Mouse (Mus musculus) neural tube, embryonic 12.5 days (tissue): Measurements from ENCODE around the gene Qdpr. TPM values are rescaled to one million over a fixed set of nuclear protein-coding genes. Genes with fewer than 3 reads are reported as not detected.

ENCODE experiments used
- ATAC-seq: fragments of 200-750 bp; cut with Nextera tagmentation; 2 replicates; pipeline ENCODE4 v1.8.0; 2017; ENCODE audit warnings: low read depth, mild to moderate bottlenecking, moderate TSS enrichment, moderate library complexity; ENCODE audit not compliant: low FRiP score
- H3K27ac ChIP-seq: fragments of 300-500 bp; sonication (generic); 2 replicates; pipeline ENCODE4 v1.5.1; 2016
- H3K27me3 ChIP-seq: fragments of 300-500 bp; sonication (generic); replicated peaks from 2 replicates; pipeline ENCODE4 v1.6.1; 2016; ENCODE audit warnings: mild to moderate bottlenecking
- H3K36me3 ChIP-seq: fragments of 300-500 bp; sonication (generic); 2 replicates; pipeline ENCODE4 v1.6.1; 2016; ENCODE audit warnings: mild to moderate bottlenecking
- H3K4me1 ChIP-seq: fragments of 300-500 bp; sonication (generic); 2 replicates; pipeline ENCODE4 v1.6.1; 2016
- H3K4me2 ChIP-seq: fragments of 300-500 bp; sonication (generic); replicated peaks from 2 replicates; pipeline ENCODE4 v1.6.1; 2016; ENCODE audit warnings: mild to moderate bottlenecking
- H3K4me3 ChIP-seq: fragments of 300-500 bp; sonication (generic); 2 replicates; pipeline ENCODE4 v1.5.1; 2016
- H3K9ac ChIP-seq: fragments of 300-500 bp; sonication (generic); 2 replicates; pipeline ENCODE4 v1.6.1; 2016; ENCODE audit warnings: mild to moderate bottlenecking
- H3K9me3 ChIP-seq: fragments of 300-500 bp; sonication (generic); 2 replicates; pipeline ENCODE4 v1.6.1; 2016; ENCODE audit warnings: mild to moderate bottlenecking
- WGBS: fragments of 180-500 bp; shearing (Covaris S2); methylation state at CpG from one replicate; pipeline ENCODE4 v1.1.7; 2016; 5-methylcytosine and 5-hydroxymethylcytosine counted together
- polyA plus RNA-seq: library from polyadenylated mRNA; unstranded; fragments of >200 nt; fragmentation: Nextera tagmentation; extraction: Ambion mirVana; gene quantifications from 2 replicates; pipeline ENCODE4 v1.2.1, GENCODE M21; 2016

The Qdpr gene
- 100 and 110 TPM in 2 replicates for polyA plus RNA-seq

GRCm38 (mm10) chr5:45449831-45450716, at the start of gene Qdpr:
TSS of gene Qdpr (minus strand) at chr5:45450236.
- under 1% methylated on average over 70 of the region's 70 CpGs for WGBS
- Histone ChIP-seq H3K4me3 (peak within 1 kb of the TSS; percentile 59), H3K27ac (no peak within 1 kb of the TSS), H3K4me1 (peaks cover 13% of the 10 kb centered on the region), H3K27me3 (no peaks in the 10 kb centered on the region), H3K4me2 (peak within 1 kb of the TSS; percentile 86), H3K9ac (peak within 1 kb of the TSS; percentile 70), H3K36me3 (no peaks in the 10 kb centered on the region), H3K9me3 (no peaks in the 10 kb centered on the region)
- ATAC-seq, result peak; percentile 99

DNA sequence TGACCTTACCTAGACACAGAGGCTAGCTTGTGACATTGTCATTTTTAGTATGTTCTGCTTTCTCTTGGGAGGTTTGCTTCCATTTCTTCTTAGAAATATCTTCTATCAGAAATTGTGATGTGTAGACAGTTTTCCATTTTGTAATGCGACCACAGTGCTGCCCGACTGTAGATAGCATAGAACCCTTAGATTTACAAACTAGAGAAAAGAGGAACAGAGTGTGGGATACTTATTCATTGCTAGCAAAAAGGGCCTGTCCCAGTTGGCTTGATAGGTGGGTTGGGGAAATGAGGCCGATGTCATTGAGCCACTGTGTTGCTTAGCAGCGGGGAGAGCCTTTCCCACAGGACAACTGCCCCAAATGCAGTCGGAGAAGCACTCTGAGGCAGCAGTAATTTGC, 47.5 kb upstream of the Qdpr start:
- no peak overlapping the region for H3K9ac ChIP-seq
- whole genome bisulfite sequencing, result 96% methylated on average over 5 of the region's 5 CpGs

GRCm38 (mm10) chr5:45496930-45497550, 47.0 kb upstream of the Qdpr start:
- 93% methylated on average over 12 of the region's 12 CpGs for WGBS
- H3K27me3 ChIP-seq, result no peaks in the 10 kb centered on the region
- no peak overlapping the region for H3K27ac ChIP-seq
- H3K9ac ChIP-seq, result no peak overlapping the region
- H3K4me3 ChIP-seq, result no peak overlapping the region
- no peaks in the 10 kb centered on the region for H3K9me3 ChIP-seq
- ATAC-seq, result no peak
- H3K4me1 ChIP-seq, result peaks cover 7% of the 10 kb centered on the region; the same call in 1 of the 2 replicates
- no peak overlapping the region for H3K4me2 ChIP-seq
- H3K36me3 ChIP-seq, result peaks cover 31% of the 10 kb centered on the region

More for the DNA sequence above, 47.5 kb upstream of the Qdpr start:
- no peak overlapping the region for H3K4me2 ChIP-seq
- H3K27ac ChIP-seq, result no peak overlapping the region
- H3K4me1 ChIP-seq, result peaks cover 7% of the 10 kb centered on the region; the same call in 1 of the 2 replicates
- no peak for ATAC-seq
- peaks cover 31% of the 10 kb centered on the region for H3K36me3 ChIP-seq
- H3K9me3 ChIP-seq, result no peaks in the 10 kb centered on the region
- no peaks in the 10 kb centered on the region for H3K27me3 ChIP-seq
- no peak overlapping the region for H3K4me3 ChIP-seq

DNA sequence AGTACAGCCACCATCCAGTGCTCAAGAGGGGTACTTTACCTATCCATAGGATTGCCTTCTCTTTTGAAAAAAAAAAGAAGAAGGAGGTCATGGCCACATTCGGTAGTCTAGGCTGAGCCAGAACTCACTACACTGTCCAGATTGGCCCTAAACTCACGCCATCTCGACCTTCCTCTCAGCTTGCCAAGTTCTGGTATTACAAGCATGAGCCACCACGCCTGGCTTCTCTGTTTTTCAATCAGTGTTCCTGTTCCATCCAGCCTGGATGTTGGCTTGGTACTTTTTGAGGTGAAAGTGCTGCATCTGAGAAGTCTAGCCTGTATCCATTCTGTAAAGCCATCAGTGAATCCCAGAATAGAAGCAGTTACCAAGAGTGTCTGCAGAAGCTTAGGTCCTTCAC, 46.4 kb upstream of the Qdpr start:
- Histone ChIP-seq H3K4me2 (no peak overlapping the region), H3K9me3 (no peaks in the 10 kb centered on the region), H3K4me1 (peaks cover 7% of the 10 kb centered on the region; the same call in 1 of the 2 replicates), H3K36me3 (peaks cover 27% of the 10 kb centered on the region), H3K9ac (no peak overlapping the region), H3K27me3 (no peaks in the 10 kb centered on the region), H3K4me3 (no peak overlapping the region), H3K27ac (no peak overlapping the region)
- no peak for ATAC-seq
- 92% methylated on average over 4 of the region's 4 CpGs for WGBS

DNA sequence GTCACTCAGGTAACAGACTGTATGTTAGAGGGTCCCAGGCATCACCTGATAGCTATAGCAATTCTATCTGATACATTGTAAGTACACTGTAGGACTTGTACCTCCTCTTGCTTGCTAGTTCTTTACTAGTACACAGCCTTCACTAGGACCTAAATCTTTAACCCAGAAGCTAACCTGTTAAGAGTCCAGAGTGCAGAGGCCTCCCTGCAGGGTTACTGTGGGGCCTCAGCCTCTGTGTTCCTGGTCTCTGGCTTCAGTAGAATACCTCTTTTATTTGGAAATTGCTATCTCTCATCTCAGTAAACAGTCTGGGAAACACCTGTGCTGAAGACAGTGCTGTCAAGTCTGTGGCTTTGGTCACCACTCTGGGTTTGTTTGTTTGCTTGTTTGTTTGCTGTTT, 46.0 kb upstream of the Qdpr start:
- Histone ChIP-seq H3K27ac (no peak overlapping the region), H3K36me3 (peaks cover 27% of the 10 kb centered on the region), H3K4me1 (peaks cover 7% of the 10 kb centered on the region; the same call in 1 of the 2 replicates), H3K9ac (no peak overlapping the region), H3K4me2 (no peak overlapping the region), H3K9me3 (no peaks in the 10 kb centered on the region), H3K4me3 (no peak overlapping the region), H3K27me3 (no peaks in the 10 kb centered on the region)
- ATAC-seq, result no peak

DNA sequence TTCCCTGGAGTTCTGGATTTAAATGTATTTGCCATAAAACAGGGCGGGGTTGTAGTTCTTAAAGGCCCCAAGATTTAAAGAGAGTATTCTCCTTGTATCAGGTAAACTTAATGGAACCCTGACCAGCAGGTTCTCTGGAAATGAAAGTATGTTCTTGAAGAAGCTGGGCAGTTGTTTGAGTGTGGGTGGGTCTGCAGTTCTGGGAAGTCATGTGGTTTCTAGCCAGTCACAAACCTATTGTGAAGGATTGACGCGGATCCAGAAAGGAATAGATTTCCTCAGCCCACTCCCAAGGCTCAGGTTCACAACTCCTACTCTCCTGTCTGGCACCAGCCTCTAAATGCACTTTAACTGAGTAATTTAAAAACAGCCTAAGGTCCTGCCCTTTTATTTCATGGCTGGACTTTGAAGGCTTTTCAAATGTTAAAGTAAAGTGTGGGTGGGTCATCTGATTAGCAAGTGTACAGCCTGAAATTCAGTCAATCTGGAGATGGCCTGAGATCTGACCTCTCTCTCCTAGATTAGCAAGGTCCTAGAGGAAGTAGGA, 45.5 kb upstream of the Qdpr start:
- Histone ChIP-seq H3K4me1 (peaks cover 7% of the 10 kb centered on the region; the same call in 1 of the 2 replicates), H3K36me3 (peaks cover 27% of the 10 kb centered on the region), H3K9ac (no peak overlapping the region), H3K9me3 (no peaks in the 10 kb centered on the region), H3K27me3 (no peaks in the 10 kb centered on the region), H3K4me3 (no peak overlapping the region), H3K4me2 (no peak overlapping the region), H3K27ac (no peak overlapping the region)
- no peak for ATAC-seq
- WGBS, result 96% methylated on average over 3 of the region's 3 CpGs

GRCm38 (mm10) chr5:45494093-45494755, 44.2 kb upstream of the Qdpr start:
- Histone ChIP-seq H3K9ac (peak overlapping the region; percentile 61), H3K9me3 (no peaks in the 10 kb centered on the region), H3K4me1 (peaks cover 7% of the 10 kb centered on the region; the same call in 1 of the 2 replicates), H3K27me3 (no peaks in the 10 kb centered on the region), H3K27ac (no peak overlapping the region), H3K4me2 (peak overlapping the region; percentile 76), H3K36me3 (peaks cover 24% of the 10 kb centered on the region), H3K4me3 (peak overlapping the region; percentile 58)
- WGBS, result 61% methylated on average over 9 of the region's 9 CpGs
- ATAC-seq, result no peak

- Histone ChIP-seq H3K4me3 (peak within 1 kb of the TSS; percentile 58), H3K9ac (peak within 1 kb of the TSS; percentile 61), H3K36me3 (peaks cover 17% of the 10 kb centered on the region), H3K4me1 (peaks cover 7% of the 10 kb centered on the region; the same call in 1 of the 2 replicates), H3K27me3 (no peaks in the 10 kb centered on the region), H3K27ac (no peak within 1 kb of the TSS), H3K4me2 (peak within 1 kb of the TSS; percentile 76), H3K9me3 (no peaks in the 10 kb centered on the region)
- WGBS, result under 1% methylated on average over 78 of the region's 78 CpGs
- ATAC-seq, result peak; percentile 96
These were observed 43.4 kb upstream of the Qdpr start, which contains the start of gene Lap3 for GRCm38 (mm10) chr5:45493191-45494092. TSS of gene Lap3 (plus strand) at chr5:45493374.

DNA sequence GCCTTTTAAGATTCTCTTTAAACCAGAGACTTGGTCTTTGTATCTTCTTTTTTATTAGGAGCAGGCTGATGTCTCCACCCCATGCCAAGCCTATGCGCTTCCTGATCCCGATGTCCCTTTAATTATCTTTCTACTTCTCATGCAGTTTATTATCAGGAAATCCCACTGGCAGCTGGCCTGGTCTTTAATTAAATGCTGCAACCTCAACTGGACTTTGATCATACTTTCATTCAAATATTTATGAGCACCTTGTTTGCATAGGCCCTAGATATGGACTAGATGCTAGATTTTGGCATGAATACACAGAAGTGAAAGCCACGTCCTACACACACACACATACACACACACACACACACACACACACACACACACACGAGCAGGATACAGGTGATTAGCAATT, 41.7 kb upstream of the Qdpr start:
- WGBS, result 77% methylated on average over 4 of the region's 4 CpGs
- Histone ChIP-seq H3K9me3 (no peaks in the 10 kb centered on the region), H3K27ac (no peak overlapping the region), H3K4me1 (peaks cover 7% of the 10 kb centered on the region; the same call in 1 of the 2 replicates), H3K9ac (no peak overlapping the region), H3K27me3 (no peaks in the 10 kb centered on the region), H3K4me3 (no peak overlapping the region), H3K4me2 (no peak overlapping the region), H3K36me3 (peaks cover 3% of the 10 kb centered on the region; the same call in 1 of the 2 replicates)
- ATAC-seq, result no peak

GRCm38 (mm10) chr5:45483654-45484053, 33.6 kb upstream of the Qdpr start:
- WGBS, result 79% methylated on average over 1 of the region's 1 CpGs
- H3K27me3 ChIP-seq, result no peaks in the 10 kb centered on the region
- H3K4me3 ChIP-seq, result no peak overlapping the region
- no peak overlapping the region for H3K4me2 ChIP-seq
- no peaks in the 10 kb centered on the region for H3K9me3 ChIP-seq
- no peaks in the 10 kb centered on the region for H3K36me3 ChIP-seq
- H3K4me1 ChIP-seq, result no peaks in the 10 kb centered on the region
- ATAC-seq, result no peak
- no peak overlapping the region for H3K27ac ChIP-seq
- no peak overlapping the region for H3K9ac ChIP-seq

- no peaks in the 10 kb centered on the region for H3K27me3 ChIP-seq
- H3K9ac ChIP-seq, result no peak overlapping the region
- H3K4me3 ChIP-seq, result no peak overlapping the region
- no peak overlapping the region for H3K4me2 ChIP-seq
- no peaks in the 10 kb centered on the region for H3K9me3 ChIP-seq
- WGBS, result 81% methylated on average over 3 of the region's 3 CpGs
- H3K36me3 ChIP-seq, result no peaks in the 10 kb centered on the region
- H3K4me1 ChIP-seq, result no peaks in the 10 kb centered on the region
- ATAC-seq, result no peak
- no peak overlapping the region for H3K27ac ChIP-seq
These were observed 32.6 kb upstream of the Qdpr start for GRCm38 (mm10) chr5:45482607-45483006.
